Mouse (Mus musculus): ENCODE data around the gene Rerg.
A peak's percentile ranks its signal among the peaks of the same experiment; 100 is the strongest.
"Not testable (repeated sequence)": the region's sequence is repeated elsewhere in the genome, so short reads cannot be mapped to it uniquely, and the experiment has no call there.

The Rerg gene

DNA sequence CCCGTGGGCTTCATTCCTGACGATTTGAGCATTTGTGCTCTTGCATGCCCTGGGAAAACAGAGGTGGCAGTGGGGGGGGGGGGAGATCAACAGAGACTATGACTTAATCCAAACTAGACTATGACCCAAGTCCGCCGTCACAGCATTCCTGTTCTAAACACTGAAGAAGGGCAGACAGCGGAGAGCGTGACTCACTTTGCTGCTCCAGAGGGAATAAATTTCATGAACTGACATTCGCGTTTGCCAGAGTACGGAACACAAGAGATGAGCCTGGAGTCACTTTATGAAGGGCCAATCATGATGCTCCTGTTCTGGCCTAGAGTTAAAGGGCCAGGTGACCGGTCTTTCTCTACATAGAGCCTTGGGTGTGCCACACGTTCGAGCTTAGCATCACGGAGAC, 93.6 kb downstream of the Rerg start:
- DNase-seq (ENCODE audit: low spot score in 2 of 2) = no peak

DNA sequence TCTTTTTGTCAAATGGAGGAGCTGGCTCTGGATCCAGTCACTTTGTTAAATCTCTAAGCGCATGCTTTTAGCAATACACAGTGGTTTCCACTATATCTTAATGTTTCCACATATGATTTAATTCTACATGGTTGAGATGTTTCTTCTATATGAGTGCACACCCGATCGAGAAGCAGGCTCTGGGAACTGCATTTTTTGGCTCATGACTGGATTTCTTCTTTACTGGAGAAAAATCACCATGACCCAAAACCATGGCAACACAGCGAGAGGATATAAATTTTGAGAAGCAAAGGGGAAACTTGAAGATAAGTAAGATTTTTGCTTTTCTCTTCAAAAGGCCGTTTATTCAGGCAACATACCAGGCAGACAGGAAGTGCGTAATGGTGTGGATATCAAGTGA, 94.1 kb downstream of the Rerg start:
- DNase-seq (ENCODE audit: low spot score in 2 of 2) = no peak

DNA sequence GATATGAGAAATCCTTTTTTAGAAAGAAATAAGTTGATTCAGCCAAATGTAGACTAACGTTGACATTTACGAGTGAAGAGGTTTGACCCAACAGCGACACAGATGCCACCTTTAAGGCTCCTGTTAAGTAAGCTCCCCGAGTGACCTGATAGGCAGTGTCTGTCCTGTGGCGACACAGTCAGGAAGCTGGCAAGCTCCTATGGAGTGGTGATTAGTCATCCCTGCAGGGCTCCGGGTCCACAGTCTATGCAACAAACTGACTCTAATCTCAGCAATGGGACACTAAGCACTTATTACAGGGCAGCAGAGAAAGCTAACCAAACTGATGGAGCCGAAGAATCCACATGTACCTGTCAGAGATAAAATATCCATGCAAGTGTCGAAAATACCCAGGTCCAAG, 98.0 kb downstream of the Rerg start:
- no peak for DNase-seq (ENCODE audit: low spot score in 2 of 2)

DNA sequence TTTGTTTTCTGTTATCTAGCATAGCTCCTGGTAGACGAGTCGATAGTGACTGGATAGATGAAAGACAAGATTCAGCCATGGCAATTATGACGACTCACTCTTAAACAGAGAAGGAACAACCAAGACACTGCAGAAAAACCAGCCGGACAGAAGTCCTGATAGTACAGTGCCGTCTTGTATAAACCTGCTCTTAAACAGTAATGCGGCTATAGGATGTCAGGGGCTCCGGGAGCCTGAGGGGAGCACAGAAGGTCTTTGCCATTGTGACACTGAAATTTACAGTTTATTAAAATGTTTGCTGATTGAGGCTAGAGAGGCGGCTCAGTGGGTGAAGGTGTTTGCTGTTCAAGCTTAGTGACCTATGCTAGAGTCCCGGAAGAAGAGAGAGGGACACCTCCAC, 98.8 kb downstream of the Rerg start:
- DNase-seq (ENCODE audit: low spot score in 2 of 2) = no peak

DNA sequence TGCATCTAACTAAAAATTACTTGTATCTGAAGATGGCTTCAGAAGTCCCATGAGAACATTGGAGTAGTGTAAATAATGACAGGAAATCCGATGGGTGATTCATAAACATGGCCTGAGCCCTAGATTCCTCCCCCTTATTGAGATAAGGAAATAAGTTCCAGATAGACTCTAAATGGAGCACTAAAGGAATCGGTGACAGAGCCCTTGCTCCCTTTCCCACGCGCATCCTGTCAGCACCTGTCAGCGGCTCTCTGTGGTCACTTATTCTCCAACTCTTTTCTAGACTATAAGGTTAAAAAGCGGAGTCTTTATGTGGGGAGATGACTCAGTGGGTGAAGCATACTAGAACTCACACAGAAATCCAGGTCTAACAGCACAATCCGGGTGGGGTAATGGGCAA, 104.8 kb downstream of the Rerg start:
- no peak for DNase-seq (ENCODE audit: low spot score in 2 of 2)

DNA sequence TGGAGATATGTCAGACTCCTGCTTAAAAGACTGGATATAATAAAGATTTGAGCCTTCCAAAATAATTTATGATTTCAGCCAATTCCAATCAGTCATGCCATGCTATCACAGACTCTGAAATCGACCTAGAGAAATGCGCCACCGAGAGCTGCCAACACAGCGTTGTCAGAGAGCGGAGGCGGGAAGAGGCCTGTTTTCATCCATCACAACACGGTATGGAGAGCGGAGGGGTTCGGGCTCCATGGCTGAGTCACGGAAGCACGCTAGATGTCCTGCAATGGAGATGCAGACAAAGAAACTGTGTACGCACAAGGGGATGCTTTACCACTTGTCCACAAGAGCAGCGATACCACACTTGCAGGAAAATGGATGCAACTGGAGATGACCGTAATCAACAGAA, 105.5 kb downstream of the Rerg start:
- no peak for DNase-seq (ENCODE audit: low spot score in 2 of 2)

DNA sequence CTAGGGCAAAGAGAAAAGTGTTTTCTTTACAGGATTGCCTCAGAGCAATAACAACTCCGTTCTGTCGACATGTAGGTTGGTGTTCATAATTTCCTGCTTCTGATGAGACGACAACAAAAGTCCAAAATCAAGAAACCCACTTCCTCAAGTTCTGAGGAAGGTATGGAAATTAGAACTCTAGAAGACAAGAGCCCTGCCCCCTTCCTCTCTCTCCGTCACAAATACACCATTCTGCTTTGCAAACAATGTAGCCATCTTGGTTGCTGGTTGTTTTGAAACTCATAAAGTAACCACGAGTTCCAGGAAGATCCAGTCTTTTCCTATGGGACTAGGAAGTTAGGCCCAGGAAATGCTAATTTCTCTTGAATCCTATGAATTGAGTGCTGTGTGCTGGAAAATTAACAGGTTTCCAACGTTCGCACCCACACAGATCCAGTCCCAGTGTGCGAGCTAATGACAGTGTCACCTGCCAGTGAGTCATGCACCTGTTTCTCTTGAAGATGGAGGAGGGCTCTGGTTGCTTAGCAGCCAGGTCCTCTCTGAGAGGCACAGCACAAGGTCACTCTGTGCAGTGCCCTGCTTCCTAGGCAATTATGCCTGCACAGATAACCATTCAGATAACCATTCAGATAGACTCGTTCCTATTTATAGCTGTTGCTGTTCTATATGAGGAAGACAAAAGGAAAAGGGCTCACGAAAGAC, 106.9 kb downstream of the Rerg start:
- DNase-seq (ENCODE audit: low spot score in 2 of 2) = no peak

DNA sequence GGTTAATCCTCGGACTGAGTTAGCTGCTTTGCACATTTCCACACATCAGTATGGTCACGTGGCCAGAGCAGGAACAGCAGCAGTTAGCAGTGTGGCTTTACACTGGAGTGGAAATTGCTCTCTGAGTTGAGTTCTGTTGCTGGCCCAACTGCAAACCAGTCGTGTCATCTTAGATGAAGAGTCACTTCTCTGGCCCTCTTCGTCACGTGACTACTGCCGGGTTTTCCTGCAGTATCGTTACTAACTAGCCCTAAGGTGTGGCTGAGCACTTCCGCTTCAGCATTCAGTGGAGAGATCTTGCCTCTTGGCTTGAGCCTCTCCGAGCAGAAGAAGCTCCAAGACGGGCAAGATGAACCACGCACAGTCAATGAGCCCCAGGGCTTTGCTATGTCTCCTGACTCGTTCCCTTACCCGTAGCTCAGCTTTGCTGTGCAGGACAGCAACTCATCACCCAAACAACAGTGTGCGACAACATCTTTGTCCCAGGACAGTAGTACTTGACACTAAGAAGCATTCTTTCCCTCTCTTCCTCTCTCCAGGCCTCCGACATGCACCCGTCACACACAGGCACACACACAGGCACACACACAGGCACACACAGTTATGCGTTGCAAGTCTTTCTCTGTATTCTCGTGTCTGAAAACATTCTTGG, 108.3 kb downstream of the Rerg start:
- no peak for DNase-seq (ENCODE audit: low spot score in 2 of 2)

DNA sequence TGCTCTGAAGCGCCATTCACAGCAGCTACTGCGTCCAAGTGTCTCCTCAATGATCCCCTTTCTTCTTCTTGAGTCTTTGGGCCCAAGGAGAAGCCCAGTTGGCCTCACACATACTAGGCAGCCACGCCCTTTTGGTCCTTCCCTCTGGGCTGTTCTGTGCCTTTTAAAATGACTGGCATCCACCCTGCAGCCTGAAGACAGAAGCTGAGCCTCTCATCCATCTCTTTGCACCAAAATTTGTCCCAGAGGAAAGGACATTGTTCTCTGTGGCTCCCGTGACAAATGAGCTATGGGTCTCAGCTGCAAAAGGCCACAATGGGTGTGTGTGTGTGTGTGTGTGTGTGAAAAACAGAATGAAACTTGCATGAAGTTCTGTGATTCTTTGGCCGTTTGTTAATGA, 109.7 kb downstream of the Rerg start:
- no peak for DNase-seq (ENCODE audit: low spot score in 2 of 2)

DNA sequence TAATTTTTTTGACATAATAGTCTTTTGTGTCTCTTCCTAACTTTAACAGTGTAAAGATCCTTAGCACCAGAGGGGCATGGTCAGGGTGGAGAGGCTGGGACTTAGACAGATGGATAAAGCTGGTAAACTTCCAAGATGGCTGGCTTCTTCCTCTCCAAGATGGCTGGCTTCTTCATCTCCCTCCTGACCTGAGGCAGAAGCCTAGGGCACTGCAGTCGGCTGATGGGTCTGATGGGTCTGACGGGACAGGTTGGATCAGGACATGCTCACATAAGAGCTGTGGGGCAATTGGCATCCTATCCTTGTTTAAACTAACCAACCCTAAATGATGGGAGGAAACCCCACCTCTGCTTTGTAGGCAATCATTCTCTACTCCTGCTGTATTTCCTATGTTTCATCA, 112.0 kb downstream of the Rerg start:
- no peak for DNase-seq (ENCODE audit: low spot score in 2 of 2)

DNA sequence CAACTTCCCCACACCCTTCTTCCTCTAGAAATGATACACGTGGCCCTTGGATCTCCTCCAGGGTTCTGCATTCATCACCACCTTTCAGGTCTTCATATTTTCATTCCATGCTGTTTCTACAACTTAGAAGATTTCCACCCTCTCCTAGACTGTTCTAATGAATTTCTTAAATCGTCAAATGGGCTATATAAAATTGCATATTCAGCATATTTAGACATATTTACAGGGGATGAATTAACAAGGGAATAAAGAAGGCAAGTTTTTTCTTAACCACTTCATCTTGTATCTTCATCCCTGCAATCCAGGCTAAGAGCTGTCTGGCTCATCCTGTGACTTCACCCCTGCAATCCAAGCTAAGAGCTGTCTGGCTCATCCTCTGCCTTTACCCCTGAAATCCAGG, 116.2 kb downstream of the Rerg start:
- no peak for DNase-seq (ENCODE audit: low spot score in 2 of 2)

DNA sequence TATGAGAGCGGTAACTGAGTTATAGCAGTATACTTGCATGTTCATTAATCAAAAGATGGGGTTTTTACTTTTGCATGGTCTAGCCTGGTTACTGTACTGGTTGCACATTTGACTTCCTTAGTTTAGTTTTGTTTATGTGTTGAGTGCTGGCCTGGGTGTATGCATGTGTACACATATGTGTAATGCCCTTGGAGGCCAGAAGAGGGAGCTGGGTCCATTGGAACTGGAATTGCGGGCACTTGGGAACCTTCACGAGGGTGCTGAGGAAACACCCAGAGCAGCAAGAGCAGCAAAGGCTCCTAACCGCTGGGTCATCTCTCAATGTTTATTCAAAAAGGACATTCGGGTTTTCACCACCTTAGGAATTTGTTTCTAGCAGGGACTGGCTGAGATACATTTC, 116.8 kb downstream of the Rerg start:
- DNase-seq (ENCODE audit: low spot score in 2 of 2) = peak in 1 of 2 experiments; percentile 13

DNA sequence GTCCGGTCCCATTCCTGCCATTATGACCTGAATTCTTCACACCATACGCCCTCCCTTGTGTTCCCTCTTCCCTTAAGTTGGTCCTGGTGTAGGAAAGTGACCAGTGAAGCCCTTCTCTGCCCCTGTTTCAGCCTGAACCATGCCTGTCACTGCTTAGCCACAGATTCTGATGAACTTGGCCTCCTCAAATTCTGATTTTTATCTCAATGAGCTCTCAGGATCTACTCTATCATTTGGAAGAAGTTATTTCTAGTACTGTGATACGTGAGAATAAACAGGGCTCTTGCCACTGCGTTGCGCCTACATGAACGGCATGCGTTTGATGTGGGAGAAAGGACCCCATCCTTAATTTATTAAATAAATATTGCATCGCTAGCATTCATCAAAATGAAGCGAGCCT, 117.3 kb downstream of the Rerg start:
- DNase-seq (ENCODE audit: low spot score in 2 of 2) = no peak

DNA sequence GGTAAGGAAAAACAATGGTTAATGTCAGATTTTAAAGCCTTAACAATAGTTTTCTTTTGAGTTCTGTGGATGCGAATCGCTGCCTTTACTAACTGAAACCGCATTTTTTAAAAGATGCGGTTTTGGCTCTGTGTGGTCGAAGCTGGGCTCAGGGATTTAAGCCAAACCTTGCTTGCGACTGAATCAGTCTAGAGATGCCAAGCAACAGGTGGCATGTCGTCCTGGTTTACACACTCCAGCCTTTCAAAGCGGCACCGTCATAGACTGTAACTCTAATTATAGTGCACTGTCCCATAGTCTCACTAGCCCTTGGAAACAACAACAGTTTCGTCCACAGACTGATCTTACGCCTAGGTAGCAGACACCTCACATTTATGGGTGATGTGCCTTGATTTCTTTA, 123.3 kb downstream of the Rerg start:
- DNase-seq (ENCODE audit: low spot score in 2 of 2) = no peak

DNA sequence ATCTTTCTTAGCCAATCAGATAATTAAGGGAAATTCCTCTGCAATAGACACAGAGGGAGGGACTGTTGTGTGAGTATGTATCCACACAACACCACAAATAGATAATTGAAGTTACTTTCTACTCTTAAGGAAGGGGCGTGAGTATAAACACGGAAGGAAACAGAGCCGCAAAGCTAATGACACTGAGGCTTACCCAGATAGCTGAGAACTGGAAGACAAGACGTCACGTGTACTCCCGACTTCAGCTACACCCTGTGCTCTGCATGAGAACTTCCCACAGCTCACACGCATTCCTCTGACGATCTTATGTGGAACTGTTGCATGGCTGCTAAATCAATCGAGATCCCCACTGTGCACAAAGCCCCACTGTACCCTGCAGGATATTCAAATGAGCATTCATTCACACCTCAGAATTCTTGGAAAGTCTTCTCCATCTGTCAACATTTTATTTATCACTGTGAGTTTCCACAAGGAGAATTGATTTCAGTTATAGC, 125.2 kb downstream of the Rerg start:
- DNase-seq (ENCODE audit: low spot score in 2 of 2) = no peak

DNA sequence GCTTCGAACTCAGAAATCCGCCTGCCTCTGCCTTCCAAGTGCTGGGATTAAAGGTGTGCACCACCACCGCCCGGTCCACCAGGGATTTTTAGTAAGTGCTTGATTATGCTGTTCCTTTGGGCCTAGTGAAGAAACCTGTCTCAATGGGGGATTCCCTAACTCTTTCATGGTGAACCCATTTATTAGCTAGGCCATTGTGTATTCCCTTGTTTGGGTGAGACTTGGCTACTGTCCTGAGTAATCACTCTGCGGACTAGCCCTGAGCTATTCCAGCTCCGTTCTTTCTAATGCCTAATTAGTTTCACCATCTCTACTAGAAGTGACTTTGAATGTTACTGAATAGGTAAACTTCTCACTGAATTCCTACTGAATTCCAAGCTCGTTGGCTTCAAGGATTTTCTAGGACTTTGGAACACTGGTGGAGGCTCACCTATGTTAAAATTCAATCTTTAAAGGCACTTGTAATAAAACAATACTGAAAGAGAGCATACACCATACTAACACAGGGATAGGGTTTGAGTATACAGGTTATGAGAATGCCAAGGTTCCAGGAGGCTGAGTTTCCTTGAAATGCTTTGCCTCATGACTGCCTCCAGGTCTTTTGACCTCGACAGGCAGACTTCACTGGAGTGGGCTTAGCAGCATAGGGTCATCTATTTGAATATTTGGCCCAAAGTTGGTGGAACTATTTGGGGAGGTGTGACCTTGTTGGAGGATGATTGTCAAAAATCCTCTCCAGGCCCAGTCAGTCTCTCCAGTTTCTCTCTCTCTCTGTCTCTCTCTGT, 134.5 kb downstream of the Rerg start:
- not testable (repeated sequence) for DNase-seq (ENCODE audit: low spot score in 2 of 2)

DNA sequence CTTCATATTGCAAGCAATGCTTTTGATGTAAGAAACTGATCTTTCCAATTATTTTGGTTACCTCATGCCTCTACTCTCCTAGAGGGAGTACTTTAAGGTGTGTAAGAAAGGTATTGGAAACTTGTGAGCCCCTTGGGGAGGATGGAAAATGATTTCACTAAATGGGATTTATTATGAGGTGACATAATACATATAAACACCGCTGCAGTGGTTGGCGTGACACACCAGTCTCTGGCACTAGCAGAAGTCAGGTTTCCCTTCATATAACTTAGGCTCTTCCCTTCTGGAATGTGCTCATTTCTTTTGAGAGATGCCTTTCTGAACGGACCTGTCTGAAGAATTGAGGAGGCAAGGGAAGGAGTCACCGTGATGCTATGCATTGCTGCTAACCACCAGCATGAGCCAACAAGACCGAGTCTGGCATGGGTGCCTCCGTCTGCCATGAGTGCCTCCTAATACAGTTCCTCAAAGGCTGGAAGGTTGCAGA, 139.6 kb downstream of the Rerg start:
- DNase-seq (ENCODE audit: low spot score in 2 of 2) = no peak

DNA sequence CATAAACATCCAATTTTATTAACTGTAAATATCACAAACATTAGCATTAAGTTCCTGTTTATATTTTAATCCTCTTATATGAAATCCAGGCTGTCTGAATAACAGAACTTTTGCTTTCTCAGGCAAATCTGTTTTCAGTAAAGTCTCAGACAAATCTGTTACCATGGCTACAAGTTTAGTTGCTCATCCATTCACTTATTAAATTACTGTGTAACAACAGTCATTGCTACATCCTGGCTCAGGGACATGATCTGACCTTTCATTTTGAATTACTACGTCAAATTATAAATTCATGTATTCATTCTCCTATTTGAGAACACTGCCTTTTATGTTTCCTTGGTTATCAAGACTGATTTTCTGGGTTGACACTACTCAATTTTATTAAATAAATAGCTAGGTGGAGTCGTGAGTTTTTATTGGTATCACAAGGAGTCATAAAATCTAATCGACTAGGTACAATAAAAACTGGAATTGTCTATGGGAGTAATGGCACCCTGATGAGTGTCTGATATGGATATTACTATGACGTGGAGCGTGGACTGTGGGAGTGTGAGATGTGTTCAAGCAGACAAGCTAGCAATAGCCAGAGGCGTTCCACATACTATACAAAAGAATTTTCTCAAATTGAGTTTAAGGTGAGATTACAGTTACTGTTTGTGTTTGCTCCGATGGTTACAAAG, 140.2 kb downstream of the Rerg start:
- DNase-seq (ENCODE audit: low spot score in 2 of 2) = no peak

DNA sequence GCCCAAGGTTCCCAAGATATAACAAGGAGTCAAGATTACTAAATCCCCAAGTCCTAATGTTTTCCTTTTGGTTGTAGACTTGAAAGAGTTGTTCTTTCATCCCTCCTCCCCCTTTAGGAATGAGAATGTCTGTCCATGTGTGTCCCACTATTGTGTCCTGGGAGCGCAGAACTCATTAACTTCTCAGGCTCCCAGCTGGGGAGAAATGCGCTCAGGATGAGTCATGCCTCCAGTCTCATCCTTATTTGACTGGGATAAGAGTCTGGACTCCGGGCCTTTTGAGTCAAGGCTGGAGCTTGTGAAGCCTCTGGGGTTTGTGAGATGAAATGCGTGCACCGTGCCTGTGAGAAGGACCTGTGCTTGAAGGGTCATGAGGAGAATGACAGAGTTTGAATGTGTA, 144.8 kb downstream of the Rerg start:
- no peak for DNase-seq (ENCODE audit: low spot score in 2 of 2)

DNA sequence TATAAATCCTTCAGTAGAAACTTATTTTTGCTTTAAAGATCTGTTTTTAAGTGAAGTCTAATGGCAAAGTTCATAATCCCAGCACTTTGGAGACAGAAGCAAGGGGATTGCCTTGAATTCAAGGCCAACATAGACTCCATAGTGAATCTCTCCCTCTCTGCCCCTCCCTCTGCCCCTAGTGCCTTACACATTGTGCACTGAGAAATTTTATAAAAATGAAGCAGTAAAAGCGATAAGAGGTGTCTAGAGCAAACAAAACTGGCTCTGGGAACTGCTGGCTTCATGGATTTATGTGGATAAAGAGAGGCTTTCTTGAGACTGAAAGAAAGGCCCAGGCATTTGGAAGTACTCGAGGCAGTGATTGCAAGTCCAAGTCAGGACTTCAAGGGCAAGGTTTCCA, 145.8 kb downstream of the Rerg start:
- DNase-seq (ENCODE audit: low spot score in 2 of 2) = no peak

DNA sequence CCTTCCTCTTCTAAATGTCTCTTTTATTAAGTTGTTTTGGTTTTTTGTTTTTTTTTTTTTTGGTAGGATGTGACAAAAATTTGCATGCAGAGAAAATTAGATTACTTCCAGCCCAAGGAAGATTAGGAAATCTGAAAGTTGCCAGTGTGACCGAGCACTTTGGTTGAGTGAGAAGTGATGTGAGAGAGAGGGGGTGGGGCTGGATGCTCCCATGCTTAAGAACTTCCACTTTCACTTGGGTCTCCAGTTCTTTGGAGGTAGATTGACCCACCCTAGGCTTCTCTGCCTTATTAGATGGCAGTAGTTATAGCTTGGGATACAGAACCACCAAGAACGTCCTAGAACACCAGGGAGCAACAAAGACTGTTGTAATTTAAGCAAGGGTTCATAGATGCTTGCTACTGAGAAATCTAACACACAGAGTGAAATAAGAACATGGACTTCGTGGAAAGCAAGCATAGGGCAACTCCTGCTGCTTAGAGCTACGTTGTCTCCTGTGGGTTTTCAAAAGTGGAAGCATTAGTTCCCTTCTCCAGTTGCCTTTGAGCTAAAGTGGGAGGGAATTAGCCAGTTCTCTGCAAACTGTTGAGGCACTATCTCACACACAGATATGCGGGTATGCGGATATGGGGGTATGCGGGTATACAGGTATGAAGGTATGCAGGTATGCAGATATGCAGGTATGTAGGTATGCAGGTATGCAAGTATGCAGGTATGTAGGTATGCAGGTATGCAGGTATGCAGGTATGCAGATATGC, 152.9 kb downstream of the Rerg start:
- no peak for DNase-seq (ENCODE audit: low spot score in 2 of 2)
